Mouse (Mus musculus): ENCODE results near the gene 1700012A03Rik. TPM values are rescaled to one million over a fixed set of nuclear protein-coding genes. Genes with fewer than 3 reads are reported as not detected.

Gene 1700012A03Rik
- polyA plus RNA-seq, 1 experiment: not detected

- TF ChIP-seq FLI1 (IDR thresholded peaks at IDR 0.05; ENCODE audit: low read length): no peak
- TF ChIP-seq GATA1 (IDR thresholded peaks at IDR 0.05; ENCODE audit: borderline replicate concordance, low read length): no peak
- H3K9me3 ChIP-seq: no peaks in the 10 kb centered on the region
- peaks cover 3% of the 10 kb centered on the region; the same call in 1 of the 2 replicates for H3K4me1 ChIP-seq
- no peak overlapping the region for H3K4me3 ChIP-seq (replicated peaks)
- H3K36me3 ChIP-seq (replicated peaks; ENCODE audit: low read length): no peaks in the 10 kb centered on the region
- H3K27me3 ChIP-seq (replicated peaks): peaks cover 9% of the 10 kb centered on the region
Measured at GRCm38 (mm10) chr6:32065789-32066510, 15.9 kb downstream of the 1700012A03Rik start.

DNA sequence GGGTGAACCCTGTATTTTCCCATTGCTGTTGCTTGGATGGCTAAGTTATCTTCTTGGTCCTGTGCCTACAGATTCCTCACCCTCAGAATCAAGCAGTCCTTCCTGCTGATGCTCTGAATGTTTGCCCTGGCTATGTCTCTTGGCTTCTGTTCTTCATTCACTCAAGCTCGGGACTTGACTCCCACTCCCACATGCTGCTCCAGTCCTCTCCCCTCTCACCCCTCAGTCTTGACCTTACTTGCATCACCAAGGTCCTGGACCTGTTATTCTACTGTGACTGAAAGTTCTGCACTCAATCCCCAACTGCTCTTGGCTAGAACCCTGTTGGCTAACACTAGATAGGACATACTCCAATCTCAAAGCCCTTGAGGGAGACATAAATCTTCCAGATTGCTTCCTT is 22.1 kb downstream of the 1700012A03Rik start:
- Histone ChIP-seq H3K36me3 (replicated peaks; ENCODE audit: low read length) (no peaks in the 10 kb centered on the region), H3K27me3 (replicated peaks) (peaks cover 2% of the 10 kb centered on the region), H3K4me3 (replicated peaks) (no peak overlapping the region), H3K9me3 (peaks cover 6% of the 10 kb centered on the region), H3K4me1 (no peaks in the 10 kb centered on the region)
- TF ChIP-seq FLI1 (IDR thresholded peaks at IDR 0.05; ENCODE audit: low read length) (no peak), GATA1 (IDR thresholded peaks at IDR 0.05; ENCODE audit: borderline replicate concordance, low read length) (no peak)

DNA sequence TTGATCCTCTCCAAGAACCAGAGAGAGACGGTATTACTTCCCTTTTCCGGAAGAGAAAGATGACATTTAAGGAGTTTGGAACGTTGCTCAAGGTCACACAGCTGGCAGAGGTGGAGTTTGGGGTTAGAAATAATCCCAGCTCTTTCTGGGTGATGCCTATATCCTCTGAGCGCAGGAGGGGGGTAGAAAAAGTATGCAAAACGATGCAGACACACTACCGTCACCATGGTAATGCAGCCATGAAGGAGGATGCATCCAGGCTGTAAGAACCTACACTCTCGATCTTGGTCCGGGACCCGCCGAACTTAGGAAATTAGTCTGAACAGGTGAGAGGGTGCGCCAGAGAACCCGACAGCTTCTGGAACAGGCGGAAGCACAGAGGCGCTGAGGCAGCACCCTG is 43.3 kb downstream of the 1700012A03Rik start:
- TF ChIP-seq GATA1 (IDR thresholded peaks at IDR 0.05; ENCODE audit: borderline replicate concordance, low read length): no peak
- no peak for TF ChIP-seq FLI1 (IDR thresholded peaks at IDR 0.05; ENCODE audit: low read length)
- Histone ChIP-seq H3K27me3 (replicated peaks) (no peaks in the 10 kb centered on the region), H3K4me1 (no peaks in the 10 kb centered on the region), H3K36me3 (replicated peaks; ENCODE audit: low read length) (no peaks in the 10 kb centered on the region), H3K9me3 (0 out of 2 replicates have a peak, but pooled peaks cover 6% of the 10 kb centered on the region), H3K4me3 (replicated peaks) (no peak overlapping the region)

DNA sequence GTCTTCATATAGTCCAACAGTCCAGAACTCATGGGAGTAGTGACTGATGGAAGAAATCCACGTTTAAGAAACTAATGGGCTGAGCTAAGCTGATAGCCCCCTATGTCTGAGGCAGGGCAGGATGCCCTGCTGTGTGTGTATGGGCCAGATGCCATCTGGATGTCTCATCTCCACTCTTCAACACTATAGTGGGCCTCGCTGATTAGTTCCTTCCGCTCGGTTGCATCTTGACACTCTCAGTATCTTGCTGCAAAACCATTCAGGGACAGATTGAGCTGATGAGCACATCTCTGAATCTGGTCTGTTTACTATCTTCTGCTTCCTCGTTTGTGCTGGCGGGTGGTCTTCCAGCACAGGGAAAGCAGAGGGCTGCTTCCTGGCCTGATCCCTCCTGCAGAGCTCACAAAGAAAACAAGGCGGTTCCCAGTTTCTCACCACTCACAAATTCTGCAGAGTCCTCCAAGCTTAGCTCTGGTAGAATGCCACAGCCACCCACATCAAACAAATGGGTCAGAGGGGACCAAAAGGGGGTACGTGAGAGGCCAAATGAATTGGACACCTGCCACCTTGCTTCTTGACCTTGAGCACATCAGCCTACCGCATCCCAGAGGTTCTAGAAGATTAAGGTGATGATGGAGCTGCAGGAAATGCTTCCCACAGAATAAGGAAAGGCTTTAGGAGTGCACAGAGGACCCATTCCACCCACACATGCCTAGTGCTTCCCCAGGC is 55.7 kb downstream of the 1700012A03Rik start:
- H3K9me3 ChIP-seq: no peaks in the 10 kb centered on the region; the same call in 1 of the 2 replicates
- H3K4me1 ChIP-seq: no peaks in the 10 kb centered on the region
- H3K4me3 ChIP-seq (replicated peaks): no peak overlapping the region
- H3K36me3 ChIP-seq (replicated peaks; ENCODE audit: low read length): no peaks in the 10 kb centered on the region
- no peak for TF ChIP-seq FLI1 (IDR thresholded peaks at IDR 0.05; ENCODE audit: low read length)
- no peak for TF ChIP-seq GATA1 (IDR thresholded peaks at IDR 0.05; ENCODE audit: borderline replicate concordance, low read length)
- H3K27me3 ChIP-seq (replicated peaks): peaks cover 16% of the 10 kb centered on the region

All from megakaryocyte, embryonic 14.5 days (primary cell).